Mouse (Mus musculus): ENCODE measurements around the gene Asic2.

Gene Asic2

GRCm38 (mm10) chr11:80854908-80855307, 1113.3 kb downstream of the Asic2 start:
- no peak for DNase-seq (ENCODE audit: inconsistent ontology term)

GRCm38 (mm10) chr11:80854430-80854829, 1113.8 kb downstream of the Asic2 start:
- DNase-seq (ENCODE audit: inconsistent ontology term) = no peak

GRCm38 (mm10) chr11:80853014-80853413, 1115.2 kb downstream of the Asic2 start:
- no peak for DNase-seq (ENCODE audit: inconsistent ontology term)

GRCm38 (mm10) chr11:80851859-80852258, 1116.4 kb downstream of the Asic2 start:
- no peak for DNase-seq (ENCODE audit: inconsistent ontology term)

GRCm38 (mm10) chr11:80848131-80848530, 1120.1 kb downstream of the Asic2 start:
- no peak for DNase-seq (ENCODE audit: inconsistent ontology term)

GRCm38 (mm10) chr11:80846115-80846514, 1122.1 kb downstream of the Asic2 start:
- no peak for DNase-seq (ENCODE audit: inconsistent ontology term)

GRCm38 (mm10) chr11:80845486-80845885, 1122.8 kb downstream of the Asic2 start:
- DNase-seq (ENCODE audit: inconsistent ontology term) = no peak

GRCm38 (mm10) chr11:80843435-80843834, 1124.8 kb downstream of the Asic2 start:
- no peak for DNase-seq (ENCODE audit: inconsistent ontology term)

- no peak for DNase-seq (ENCODE audit: inconsistent ontology term)
Observed at GRCm38 (mm10) chr11:80838724-80839123, 1129.5 kb downstream of the Asic2 start.

- no peak for DNase-seq (ENCODE audit: inconsistent ontology term)
Observed at GRCm38 (mm10) chr11:80835841-80836240, 1132.4 kb downstream of the Asic2 start.

GRCm38 (mm10) chr11:80835395-80835794, 1132.9 kb downstream of the Asic2 start:
- DNase-seq (ENCODE audit: inconsistent ontology term) = no peak
